Mouse (Mus musculus): Measurements from ENCODE around the gene Ftsj3. TPM values are rescaled to one million over a fixed set of nuclear protein-coding genes. Genes with fewer than 3 reads are reported as not detected.

The Ftsj3 gene
- 50.2 and 54.1 TPM in 2 replicates for polyA plus RNA-seq (2015; fragmentation: Nextera tagmentation; extraction: Ambion mirVana)

DNA sequence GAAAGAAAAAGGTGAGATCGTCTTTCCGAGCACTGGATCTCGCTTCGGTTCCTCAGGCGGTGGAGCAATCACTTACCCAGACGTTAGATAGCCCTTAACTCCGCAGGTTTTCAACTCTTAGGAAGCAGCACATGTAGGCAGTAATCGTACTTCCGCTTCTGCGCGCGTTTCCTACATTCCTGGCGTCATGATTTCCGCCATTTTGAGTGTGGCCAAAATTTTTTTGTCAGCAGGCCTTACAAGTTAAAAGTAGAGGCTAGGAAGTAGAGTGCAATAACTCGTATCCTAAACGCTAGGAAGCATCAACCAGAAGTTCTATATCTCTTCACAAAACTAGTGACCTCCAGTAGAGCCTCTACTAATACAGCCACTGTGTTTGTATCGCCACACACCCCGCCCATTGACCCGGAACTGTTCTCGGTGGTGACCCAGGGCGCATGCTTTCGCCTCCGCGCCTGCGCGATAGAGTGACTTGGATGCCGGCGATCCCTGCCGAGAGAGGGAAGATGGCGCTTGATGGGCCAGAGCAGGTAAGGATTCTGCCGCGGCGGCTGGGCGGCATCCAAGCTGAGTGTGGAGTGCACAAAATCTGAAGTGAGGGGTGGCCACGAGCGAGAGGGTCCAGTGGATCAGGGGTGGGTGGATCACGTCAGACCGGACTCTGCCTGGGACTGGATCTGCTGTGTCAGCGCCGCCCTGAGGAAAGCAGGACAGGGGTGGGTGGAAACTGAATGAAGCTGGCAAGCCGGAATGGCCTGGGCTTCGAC lies at the start of gene Ftsj3, which contains the start of gene Psmc5:
Gene Ftsj3, minus strand, starts transcription at position 395 of the 767 bp plus-strand sequence.
Gene Psmc5, plus strand, starts transcription at position 470 of the 767 bp plus-strand sequence.
- ATAC-seq (ENCODE audit: borderline replicate concordance, extremely low read depth, low FRiP score, low TSS enrichment), result peak; percentile 92
- 1% methylated on average over 42 of the region's 42 CpGs for WGBS
- peaks cover 50% of the 10 kb centered on the region for H3K36me3 ChIP-seq

DNA sequence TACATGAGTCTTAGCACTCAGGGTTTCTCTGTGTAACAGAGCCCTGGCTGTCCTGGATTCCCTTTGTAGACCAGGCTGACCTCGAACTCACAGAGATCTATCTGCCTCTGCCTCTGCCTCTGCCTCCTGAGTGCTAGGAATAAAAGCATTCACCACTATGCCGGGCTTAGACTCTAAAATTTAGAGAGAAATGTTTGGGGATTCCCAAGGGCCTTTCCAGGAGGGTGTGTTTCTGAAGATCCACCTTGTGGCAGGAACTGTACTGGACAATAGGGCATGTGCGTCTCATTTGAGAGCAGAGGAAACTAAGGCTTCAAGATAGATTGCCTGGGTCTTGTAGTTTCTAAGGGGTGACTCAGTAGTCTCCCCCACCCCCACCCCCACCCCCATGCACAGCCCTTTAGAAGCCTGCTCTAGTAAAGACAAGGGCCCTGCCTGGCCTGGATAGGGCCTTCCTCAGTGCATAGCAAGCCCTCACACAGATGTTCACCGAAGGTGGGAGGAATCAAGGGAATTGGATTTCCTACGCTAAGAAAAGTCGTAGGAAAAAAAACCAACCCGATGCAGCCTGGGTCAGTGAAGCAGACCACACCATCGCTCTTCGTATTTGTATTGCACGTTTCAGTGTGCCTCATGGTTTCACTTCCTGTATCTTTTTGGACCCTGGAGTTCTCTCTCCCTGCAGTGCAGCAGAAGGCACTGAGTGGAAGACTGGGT lies 49.6 kb upstream of the Ftsj3 start:
- H3K4me3 ChIP-seq, result no peak overlapping the region
- peaks cover 5% of the 10 kb centered on the region for H3K4me1 ChIP-seq
- no peak overlapping the region for H3K4me2 ChIP-seq
- ATAC-seq (ENCODE audit: borderline replicate concordance, extremely low read depth, low FRiP score, low TSS enrichment), result no peak
- 80% methylated on average over 10 of the region's 10 CpGs for WGBS
- H3K27me3 ChIP-seq, result no peaks in the 10 kb centered on the region
- no peak overlapping the region for H3K9ac ChIP-seq
- H3K36me3 ChIP-seq, result no peaks in the 10 kb centered on the region
- no peaks in the 10 kb centered on the region for H3K9me3 ChIP-seq
- no peak overlapping the region for H3K27ac ChIP-seq

More for the DNA sequence above, at the start of gene Ftsj3, which contains the start of gene Psmc5:
- peak within 1 kb of the TSS; percentile 70 for H3K4me2 ChIP-seq
- peak within 1 kb of the TSS; percentile 82 for H3K9ac ChIP-seq
- peak within 1 kb of the TSS; percentile 71 for H3K27ac ChIP-seq
- no peaks in the 10 kb centered on the region for H3K9me3 ChIP-seq
- peak within 1 kb of the TSS; percentile 69 for H3K4me3 ChIP-seq
- peaks cover 20% of the 10 kb centered on the region for H3K4me1 ChIP-seq
- no peaks in the 10 kb centered on the region for H3K27me3 ChIP-seq

DNA sequence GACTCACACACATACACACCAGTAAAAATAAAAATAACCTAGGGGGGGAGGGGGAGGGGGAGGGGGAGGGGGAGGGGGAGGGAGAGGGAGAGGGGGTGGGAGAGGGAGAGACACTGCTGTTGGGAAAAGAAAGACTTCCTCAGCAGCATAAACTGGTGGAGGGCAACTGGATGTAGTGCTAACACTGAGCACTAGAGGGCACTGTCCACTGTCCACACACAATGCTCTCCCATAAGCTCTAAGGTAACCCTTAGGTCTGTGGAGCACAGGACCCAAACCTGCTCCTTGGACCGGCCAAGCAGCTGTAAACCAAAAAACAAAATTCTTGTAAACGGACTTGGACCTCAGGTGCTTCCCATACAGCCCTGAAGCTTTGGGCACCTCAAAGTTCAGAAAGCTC lies 46.8 kb upstream of the Ftsj3 start:
- Histone ChIP-seq H3K9ac (no peak overlapping the region), H3K27me3 (no peaks in the 10 kb centered on the region), H3K9me3 (no peaks in the 10 kb centered on the region), H3K4me3 (no peak overlapping the region), H3K27ac (no peak overlapping the region), H3K36me3 (no peaks in the 10 kb centered on the region), H3K4me2 (no peak overlapping the region), H3K4me1 (no peaks in the 10 kb centered on the region)
- WGBS, result 9% methylated on average over 2 of the region's 2 CpGs
- ATAC-seq (ENCODE audit: borderline replicate concordance, extremely low read depth, low FRiP score, low TSS enrichment), result no peak

DNA sequence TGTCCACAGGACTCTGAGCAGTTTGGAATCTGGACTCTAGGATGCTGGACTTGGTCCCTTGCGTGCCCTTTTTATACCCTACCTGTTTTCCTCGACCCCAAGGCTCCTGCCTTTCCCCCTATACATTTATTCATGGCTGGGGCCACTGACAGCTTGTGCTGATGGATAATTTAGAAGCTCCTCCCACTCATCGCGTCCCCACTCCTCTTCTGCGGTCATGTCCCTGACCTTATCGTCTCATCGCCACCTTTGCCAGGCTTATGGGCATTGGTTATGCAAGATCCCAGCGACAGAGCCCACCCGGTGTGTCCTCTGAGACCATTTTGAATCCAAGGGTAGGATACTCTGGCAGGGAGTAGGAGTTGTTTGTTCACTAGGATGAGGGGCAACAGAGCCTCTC lies 45.9 kb upstream of the Ftsj3 start, which contains the start of gene Gh:
Gene Gh, minus strand, starts transcription at position 101 of the 400 bp plus-strand sequence.
- Histone ChIP-seq H3K4me1 (no peaks in the 10 kb centered on the region), H3K36me3 (no peaks in the 10 kb centered on the region), H3K27me3 (no peaks in the 10 kb centered on the region), H3K4me3 (no peak within 1 kb of the TSS), H3K4me2 (no peak within 1 kb of the TSS), H3K27ac (no peak within 1 kb of the TSS), H3K9ac (no peak within 1 kb of the TSS), H3K9me3 (no peaks in the 10 kb centered on the region)
- WGBS, result 76% methylated on average over 9 of the region's 9 CpGs
- no peak for ATAC-seq (ENCODE audit: borderline replicate concordance, extremely low read depth, low FRiP score, low TSS enrichment)

DNA sequence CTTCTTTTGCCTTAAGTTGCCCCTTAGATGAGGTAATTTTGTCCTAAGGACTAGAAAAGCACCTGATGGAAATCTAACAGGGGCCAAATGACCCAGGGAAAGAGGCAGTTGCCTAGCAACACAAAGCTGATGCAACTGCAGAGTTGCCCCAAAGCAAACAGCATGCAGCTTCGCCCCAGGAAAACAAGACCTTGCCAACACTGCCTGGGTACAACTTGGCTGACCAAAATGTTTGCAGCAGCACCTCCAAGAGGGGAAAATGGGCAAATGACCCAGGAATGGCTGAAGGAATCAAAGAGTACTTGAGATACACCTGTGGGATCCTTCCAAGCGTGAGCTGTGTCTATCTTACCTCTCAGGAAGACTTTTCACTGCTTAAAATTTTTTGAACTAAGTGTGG lies 36.0 kb upstream of the Ftsj3 start:
- 75% methylated on average over 2 of the region's 2 CpGs for WGBS
- no peak for ATAC-seq (ENCODE audit: borderline replicate concordance, extremely low read depth, low FRiP score, low TSS enrichment)
- H3K36me3 ChIP-seq, result no peaks in the 10 kb centered on the region

DNA sequence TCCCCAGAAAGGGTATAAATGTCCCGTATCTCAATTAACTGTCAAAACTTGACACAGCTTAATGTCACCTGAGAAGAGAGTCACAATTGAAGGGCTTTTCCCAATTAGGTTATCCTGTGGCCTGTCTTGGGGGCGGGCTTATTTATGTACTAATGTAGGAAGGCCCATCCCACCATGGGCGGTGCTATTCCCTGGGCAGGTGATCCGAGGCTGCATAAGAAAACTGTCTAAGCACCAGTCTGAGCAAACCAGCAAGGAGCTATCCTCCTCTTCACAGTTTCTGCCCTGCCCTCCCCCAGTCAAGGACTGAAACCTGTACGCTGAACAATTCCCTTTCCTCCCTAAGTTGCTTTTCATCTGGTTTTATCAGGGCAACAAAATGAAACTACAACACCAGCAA lies 34.5 kb upstream of the Ftsj3 start:
- no peak overlapping the region for H3K9ac ChIP-seq
- no peaks in the 10 kb centered on the region for H3K9me3 ChIP-seq
- no peaks in the 10 kb centered on the region for H3K27me3 ChIP-seq
- no peaks in the 10 kb centered on the region for H3K36me3 ChIP-seq
- H3K27ac ChIP-seq, result no peak overlapping the region
- 84% methylated on average over 5 of the region's 5 CpGs for WGBS
- no peak for ATAC-seq (ENCODE audit: borderline replicate concordance, extremely low read depth, low FRiP score, low TSS enrichment)
- H3K4me2 ChIP-seq, result no peak overlapping the region
- H3K4me3 ChIP-seq, result no peak overlapping the region
- H3K4me1 ChIP-seq, result peaks cover 7% of the 10 kb centered on the region

More for the DNA sequence above, 36.0 kb upstream of the Ftsj3 start:
- no peak overlapping the region for H3K27ac ChIP-seq
- H3K4me1 ChIP-seq, result peaks cover 5% of the 10 kb centered on the region
- H3K9ac ChIP-seq, result no peak overlapping the region
- H3K9me3 ChIP-seq, result no peaks in the 10 kb centered on the region
- H3K27me3 ChIP-seq, result no peaks in the 10 kb centered on the region
- H3K4me2 ChIP-seq, result no peak overlapping the region
- H3K4me3 ChIP-seq, result no peak overlapping the region

DNA sequence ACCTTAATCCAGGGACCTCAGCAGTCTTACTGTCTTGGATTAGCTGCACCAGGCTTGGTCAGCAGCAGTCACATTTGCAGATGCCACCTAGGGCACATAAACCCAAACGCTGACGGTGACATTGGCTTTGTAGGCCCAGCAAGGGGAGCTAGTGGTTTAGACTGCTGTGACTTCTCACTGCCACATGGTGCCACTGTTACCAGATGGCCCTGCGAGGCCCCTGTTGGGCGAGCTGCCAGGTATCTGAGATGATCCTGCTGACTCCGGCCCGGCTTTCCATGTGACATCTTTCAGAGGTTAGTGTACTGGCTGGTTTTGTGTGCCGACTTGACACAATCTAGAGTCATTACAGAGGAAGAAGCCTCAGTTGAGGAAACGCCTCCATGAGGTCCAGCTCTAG lies 33.5 kb upstream of the Ftsj3 start:
- ATAC-seq (ENCODE audit: borderline replicate concordance, extremely low read depth, low FRiP score, low TSS enrichment), result no peak
- Histone ChIP-seq H3K27ac (no peak overlapping the region), H3K4me3 (no peak overlapping the region), H3K4me1 (peaks cover 7% of the 10 kb centered on the region), H3K9ac (no peak overlapping the region), H3K36me3 (no peaks in the 10 kb centered on the region), H3K9me3 (no peaks in the 10 kb centered on the region), H3K4me2 (no peak overlapping the region), H3K27me3 (no peaks in the 10 kb centered on the region)
- 40% methylated on average over 8 of the region's 8 CpGs for WGBS

DNA sequence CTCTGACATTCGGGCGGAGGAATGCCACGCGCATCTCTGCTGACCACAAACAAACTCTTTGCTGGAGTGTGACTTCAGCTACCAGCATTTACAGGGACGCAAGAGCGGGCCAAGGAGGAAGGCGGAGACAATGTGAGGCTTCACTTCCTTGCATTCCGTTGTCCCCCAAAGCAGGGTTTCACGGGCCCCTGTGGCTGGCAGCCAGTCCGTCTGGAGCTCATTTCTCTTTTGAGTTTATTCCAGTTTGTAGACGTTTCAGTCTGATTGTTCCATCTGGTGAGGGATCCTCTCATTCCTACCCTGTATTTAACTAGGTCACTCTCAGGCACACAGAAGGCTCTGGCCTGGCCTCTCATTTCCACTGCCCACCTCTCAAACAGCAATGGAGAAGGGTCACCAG lies 31.1 kb upstream of the Ftsj3 start:
- Histone ChIP-seq H3K4me2 (no peak overlapping the region), H3K27ac (peak overlapping the region; percentile 37), H3K9me3 (no peaks in the 10 kb centered on the region), H3K4me3 (no peak overlapping the region), H3K9ac (no peak overlapping the region), H3K27me3 (no peaks in the 10 kb centered on the region), H3K4me1 (peaks cover 7% of the 10 kb centered on the region), H3K36me3 (no peaks in the 10 kb centered on the region)
- no peak for ATAC-seq (ENCODE audit: borderline replicate concordance, extremely low read depth, low FRiP score, low TSS enrichment)
- WGBS, result 52% methylated on average over 11 of the region's 11 CpGs

DNA sequence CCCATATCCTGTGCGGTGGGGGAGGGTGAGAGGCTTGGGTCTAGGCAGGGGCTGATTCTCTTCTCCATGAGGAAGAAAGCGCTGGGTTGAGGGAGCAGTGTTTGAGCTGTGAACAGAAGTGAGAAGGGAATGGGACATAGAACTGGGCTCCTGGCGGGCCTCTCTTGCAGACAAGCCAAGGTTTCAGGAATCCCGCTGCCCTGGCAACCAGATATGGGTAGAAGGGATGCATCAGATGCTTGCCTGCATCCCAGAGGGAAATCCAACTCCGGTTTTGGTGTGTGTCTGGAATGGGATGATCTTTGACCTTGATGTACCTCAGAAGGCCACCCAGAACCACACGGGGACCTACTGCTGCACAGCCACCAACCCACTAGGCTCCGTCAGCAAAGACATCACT lies 30.3 kb upstream of the Ftsj3 start:
- no peak overlapping the region for H3K9ac ChIP-seq
- no peak for ATAC-seq (ENCODE audit: borderline replicate concordance, extremely low read depth, low FRiP score, low TSS enrichment)
- H3K4me2 ChIP-seq, result no peak overlapping the region
- WGBS, result 82% methylated on average over 7 of the region's 7 CpGs
- H3K4me3 ChIP-seq, result no peak overlapping the region
- H3K36me3 ChIP-seq, result no peaks in the 10 kb centered on the region
- peaks cover 7% of the 10 kb centered on the region for H3K4me1 ChIP-seq
- H3K9me3 ChIP-seq, result no peaks in the 10 kb centered on the region
- no peak overlapping the region for H3K27ac ChIP-seq
- no peaks in the 10 kb centered on the region for H3K27me3 ChIP-seq

DNA sequence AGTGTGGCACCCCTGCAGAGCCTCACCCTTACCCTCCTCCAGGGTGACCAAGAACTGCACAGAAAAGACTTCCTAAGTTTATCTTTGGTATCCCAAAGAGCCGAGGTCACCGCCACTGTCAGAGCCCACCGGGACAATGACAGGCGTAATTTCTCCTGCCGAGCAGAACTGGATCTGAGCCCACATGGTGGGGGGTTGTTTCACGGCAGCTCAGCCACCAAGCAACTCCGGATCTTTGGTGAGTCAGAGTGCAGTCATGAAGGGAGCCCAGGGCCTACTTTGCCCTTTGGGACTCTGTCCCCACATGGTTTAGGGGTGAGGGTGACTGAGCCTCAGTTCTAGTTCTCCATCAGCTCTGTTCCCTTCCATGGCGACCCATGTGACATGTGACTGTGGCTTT lies 28.2 kb upstream of the Ftsj3 start:
- WGBS, result 45% methylated on average over 8 of the region's 8 CpGs

DNA sequence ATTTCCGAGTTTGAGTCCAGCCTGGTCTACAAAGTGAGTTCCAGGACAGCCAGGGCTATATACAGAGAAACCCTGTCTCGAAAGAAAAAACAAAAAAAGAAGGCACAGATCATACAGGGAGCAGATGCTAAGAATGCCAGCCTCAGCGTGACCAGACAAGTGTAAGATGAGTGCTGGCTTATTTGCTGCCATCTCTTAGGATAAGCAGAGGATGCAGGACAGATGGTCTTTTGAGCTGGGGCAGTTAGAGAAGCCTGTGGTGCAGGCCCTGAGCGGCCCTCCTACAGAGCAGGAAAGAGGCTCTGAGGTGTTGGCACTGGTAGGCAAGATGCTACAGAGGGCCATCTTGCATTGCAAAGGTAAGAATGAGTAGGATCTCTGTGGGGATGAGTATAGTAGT lies 27.5 kb upstream of the Ftsj3 start:
- H3K9ac ChIP-seq, result no peak overlapping the region
- H3K9me3 ChIP-seq, result no peaks in the 10 kb centered on the region
- no peak overlapping the region for H3K4me3 ChIP-seq
- no peaks in the 10 kb centered on the region for H3K36me3 ChIP-seq
- H3K4me2 ChIP-seq, result no peak overlapping the region
- peaks cover 7% of the 10 kb centered on the region for H3K4me1 ChIP-seq
- H3K27me3 ChIP-seq, result no peaks in the 10 kb centered on the region
- ATAC-seq (ENCODE audit: borderline replicate concordance, extremely low read depth, low FRiP score, low TSS enrichment), result no peak
- H3K27ac ChIP-seq, result no peak overlapping the region
- 73% methylated on average over 4 of the region's 4 CpGs for WGBS

More for the DNA sequence above, 28.2 kb upstream of the Ftsj3 start:
- no peaks in the 10 kb centered on the region for H3K36me3 ChIP-seq
- no peaks in the 10 kb centered on the region for H3K27me3 ChIP-seq
- peaks cover 7% of the 10 kb centered on the region for H3K4me1 ChIP-seq
- no peak for ATAC-seq (ENCODE audit: borderline replicate concordance, extremely low read depth, low FRiP score, low TSS enrichment)
- no peak overlapping the region for H3K27ac ChIP-seq
- H3K9me3 ChIP-seq, result no peaks in the 10 kb centered on the region
- no peak overlapping the region for H3K9ac ChIP-seq
- H3K4me3 ChIP-seq, result no peak overlapping the region
- no peak overlapping the region for H3K4me2 ChIP-seq

DNA sequence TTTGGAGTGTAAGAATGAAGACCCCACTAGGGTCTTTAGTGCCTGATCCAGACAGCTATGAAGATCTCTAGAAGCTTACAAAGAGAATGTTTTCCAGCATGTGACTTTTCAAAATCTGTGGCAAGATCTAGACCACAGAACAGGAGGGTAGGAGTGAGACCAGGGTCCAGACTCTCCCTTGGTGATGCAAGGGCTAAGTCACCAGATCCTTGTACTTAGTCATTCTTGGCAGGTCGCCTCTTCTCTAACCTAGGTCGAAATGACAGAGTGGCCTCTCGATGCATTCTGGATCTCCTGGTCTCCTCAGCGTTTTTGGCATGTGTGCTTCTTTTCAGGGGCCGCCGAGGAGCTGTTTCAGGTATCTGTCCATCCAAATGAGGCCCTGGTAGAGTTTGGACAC lies 26.6 kb upstream of the Ftsj3 start:
- Histone ChIP-seq H3K4me2 (no peak overlapping the region), H3K4me3 (no peak overlapping the region), H3K27me3 (no peaks in the 10 kb centered on the region), H3K27ac (no peak overlapping the region), H3K9me3 (no peaks in the 10 kb centered on the region), H3K36me3 (no peaks in the 10 kb centered on the region), H3K9ac (no peak overlapping the region), H3K4me1 (peaks cover 7% of the 10 kb centered on the region)
- ATAC-seq (ENCODE audit: borderline replicate concordance, extremely low read depth, low FRiP score, low TSS enrichment), result no peak
- WGBS, result 72% methylated on average over 6 of the region's 6 CpGs
